Mouse (Mus musculus): ENCODE data around the gene Zxdc. TPM values are rescaled to one million over a fixed set of nuclear protein-coding genes. Genes with fewer than 3 reads are reported as not detected.
A peak's percentile ranks its signal among the peaks of the same experiment; 100 is the strongest.

The Zxdc gene
- total RNA-seq (2015; ENCODE audit: low replicate concordance), result 2.7 and 3.1 TPM in 2 replicates
- 3.5 and 4.5 TPM in 2 replicates for total RNA-seq (2017; ENCODE audit: low replicate concordance)

DNA sequence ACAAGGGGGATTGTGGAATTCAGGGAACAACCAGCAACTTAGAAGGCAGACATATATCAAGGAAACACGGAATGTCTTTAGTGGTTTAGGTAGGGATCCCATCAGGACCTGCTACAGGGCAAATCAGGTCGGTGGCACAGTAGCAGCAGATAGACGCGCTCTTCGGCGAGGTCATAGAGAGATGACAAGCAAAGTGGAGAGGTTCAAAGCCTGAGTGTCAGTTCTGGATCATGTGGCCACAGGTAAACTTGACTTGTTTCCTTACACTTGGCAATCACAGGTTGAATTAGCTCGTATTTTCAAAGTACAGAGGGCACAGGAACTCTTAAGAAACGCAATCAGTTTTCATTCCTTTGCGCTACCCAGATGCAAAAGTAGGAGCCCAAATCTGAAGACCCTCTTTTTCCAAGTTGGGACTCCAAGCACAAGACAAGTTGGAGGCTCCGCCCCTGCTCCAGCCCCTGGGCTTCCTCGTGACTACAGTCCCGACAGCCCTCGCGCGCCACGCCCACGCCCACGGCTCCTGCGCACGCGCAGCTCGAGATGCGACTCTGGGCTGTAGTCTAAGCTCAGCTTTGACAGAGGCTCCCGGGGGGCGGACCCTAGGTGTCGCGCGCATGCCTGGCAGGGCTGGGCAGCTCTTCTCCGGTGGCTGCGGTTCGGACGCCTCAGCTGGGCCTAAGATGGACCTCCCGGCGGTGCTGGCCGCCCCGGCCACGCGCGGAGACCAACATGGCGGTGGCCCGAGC is at the start of gene Zxdc:
Gene Zxdc, plus strand, starts transcription at position 517 of the 749 bp plus-strand sequence.
- ATAC-seq (replicated peaks; ENCODE audit: low FRiP score, poor library complexity, severe bottlenecking), result peak; percentile 88

DNA sequence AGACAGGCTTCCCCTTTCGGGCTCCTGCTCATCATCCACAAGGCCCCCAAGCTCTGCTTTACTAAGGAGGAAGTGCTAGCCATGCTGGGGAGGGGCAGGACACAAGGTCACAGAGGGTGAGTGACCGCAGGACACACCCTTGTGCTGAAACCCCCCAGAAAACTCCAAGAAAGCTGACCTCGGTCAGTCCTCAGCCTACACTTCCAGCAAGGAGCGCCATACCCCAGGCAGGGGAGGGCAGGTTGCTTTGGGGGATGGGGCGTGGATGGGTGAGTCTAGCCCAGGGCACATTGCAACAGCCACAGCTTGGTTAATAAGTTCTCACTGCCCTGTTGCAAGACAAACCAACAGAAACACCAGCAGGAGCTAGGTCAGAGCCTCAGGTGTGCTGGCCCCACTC is 48.9 kb upstream of the Zxdc start:
- ATAC-seq (replicated peaks; ENCODE audit: low FRiP score, poor library complexity, severe bottlenecking), result no peak

DNA sequence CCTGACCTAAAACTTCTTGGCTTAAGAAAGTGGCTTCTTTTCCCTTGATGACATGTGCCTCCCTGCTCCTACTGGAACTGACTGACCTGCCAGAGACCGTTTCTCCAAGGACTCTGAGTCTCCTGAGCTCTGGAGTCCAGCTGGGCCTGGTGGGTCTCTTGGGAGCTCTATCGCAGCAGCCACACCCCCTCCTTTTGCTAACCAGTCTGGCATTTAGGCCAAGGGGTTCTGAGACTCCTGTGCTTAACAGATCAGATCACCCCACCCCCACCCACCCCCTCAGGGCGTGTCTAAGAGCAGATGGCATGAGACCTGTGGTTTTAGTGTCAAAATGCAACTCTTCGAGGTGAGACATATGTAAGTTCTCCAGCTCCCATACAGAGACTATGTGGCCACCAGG is 47.5 kb upstream of the Zxdc start:
- ATAC-seq (replicated peaks; ENCODE audit: low FRiP score, poor library complexity, severe bottlenecking), result no peak

DNA sequence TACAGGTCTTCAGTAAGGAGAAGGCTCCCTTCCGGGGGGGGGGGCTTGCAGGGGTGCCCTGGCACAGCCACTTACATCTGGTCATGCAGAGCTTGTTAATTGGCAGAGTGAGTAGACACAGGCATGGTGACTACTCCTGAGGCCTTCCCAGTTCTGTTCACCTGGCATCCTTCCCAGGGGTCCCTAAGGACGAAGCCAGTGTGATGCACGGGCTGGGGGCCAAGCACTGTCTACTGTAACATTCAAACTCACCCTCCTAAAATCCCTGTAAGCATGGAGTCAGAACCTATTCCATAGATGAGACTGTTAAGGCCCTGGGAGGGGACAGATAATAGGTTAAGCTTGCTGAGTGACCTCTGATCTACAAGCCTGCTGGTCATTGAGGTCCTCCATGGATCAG is 45.3 kb upstream of the Zxdc start:
- no peak for ATAC-seq (replicated peaks; ENCODE audit: low FRiP score, poor library complexity, severe bottlenecking)

DNA sequence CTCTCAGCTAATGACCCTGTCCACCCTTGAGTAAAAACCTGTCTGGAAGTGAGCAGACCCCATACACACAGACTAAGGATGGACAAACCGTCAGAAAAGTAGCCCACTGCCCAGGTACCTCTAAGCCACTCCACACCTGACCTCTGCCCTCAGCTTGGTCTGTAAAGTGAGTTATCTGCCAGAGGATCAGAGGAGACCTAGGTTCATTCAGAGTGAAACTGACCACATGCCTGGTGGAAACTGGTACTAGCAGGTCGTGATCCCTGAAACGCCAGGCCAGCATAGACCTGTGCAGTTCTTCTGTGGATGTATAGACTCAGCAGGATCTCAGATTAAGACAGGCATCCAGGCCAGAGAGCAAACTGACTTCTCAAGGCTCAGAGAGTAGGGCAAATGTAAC is 44.8 kb upstream of the Zxdc start:
- ATAC-seq (replicated peaks; ENCODE audit: low FRiP score, poor library complexity, severe bottlenecking), result no peak

DNA sequence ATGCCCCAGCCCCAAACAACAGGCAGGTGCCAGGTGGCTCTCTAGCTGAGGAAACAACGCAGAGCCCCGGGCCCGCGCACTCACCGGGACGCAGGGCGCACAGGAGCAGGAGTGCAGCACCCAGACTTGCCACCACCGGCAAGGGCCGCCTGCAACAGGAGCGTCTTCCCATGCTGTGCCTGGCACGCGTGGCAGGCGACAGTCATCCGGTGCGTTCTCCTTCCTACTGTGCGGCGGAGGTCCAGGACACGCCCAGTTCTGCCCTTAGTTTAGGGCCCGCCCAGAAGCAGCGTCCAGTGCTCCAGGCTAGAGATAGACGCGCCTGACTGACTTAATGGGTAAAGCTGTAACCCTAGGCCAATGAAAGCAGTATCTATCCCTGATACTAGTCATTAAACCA is 44.3 kb upstream of the Zxdc start, which contains the start of gene Chst13:
Gene Chst13, minus strand, starts transcription at position 195 of the 400 bp plus-strand sequence.
- ATAC-seq (replicated peaks; ENCODE audit: low FRiP score, poor library complexity, severe bottlenecking), result no peak

DNA sequence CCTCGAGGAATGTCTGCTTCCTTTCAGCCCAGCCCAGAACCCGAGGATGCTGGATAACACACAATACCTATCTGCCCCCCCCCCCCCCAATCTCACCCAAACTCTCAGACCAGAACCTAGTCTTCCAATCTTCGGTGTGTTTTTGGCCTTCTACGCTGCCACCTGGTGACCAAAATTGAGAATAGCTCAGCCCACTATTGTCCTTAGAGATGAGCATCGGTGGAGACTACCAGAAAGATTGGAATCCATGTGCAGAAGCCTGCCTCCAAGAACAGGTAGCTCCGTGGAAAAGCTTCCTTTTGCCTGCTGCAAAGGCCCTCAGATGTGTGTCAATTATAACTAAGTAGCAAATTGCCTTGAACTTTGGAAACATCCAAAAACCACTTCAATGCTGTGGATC is 41.6 kb upstream of the Zxdc start:
- ATAC-seq (replicated peaks; ENCODE audit: low FRiP score, poor library complexity, severe bottlenecking), result no peak

DNA sequence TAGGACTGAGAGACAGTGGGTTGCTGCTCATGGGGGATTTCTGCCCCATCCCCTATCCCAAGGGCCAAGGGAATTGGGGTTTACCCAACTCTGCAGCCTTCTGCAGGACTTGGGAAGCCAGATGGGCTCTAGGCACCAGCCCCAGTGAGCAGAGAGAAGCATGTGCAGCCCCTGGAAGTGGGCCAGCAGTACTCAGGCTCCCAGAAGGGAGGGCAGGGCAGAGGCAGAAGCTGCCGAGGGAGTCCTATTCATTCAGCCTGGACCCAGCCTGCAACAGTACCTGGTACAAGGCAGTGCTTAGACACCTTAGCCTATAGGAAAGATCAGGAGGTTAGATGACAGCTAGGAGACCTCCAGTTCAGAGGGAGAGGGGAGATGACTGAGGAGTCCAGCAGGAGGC is 39.3 kb upstream of the Zxdc start:
- no peak for ATAC-seq (replicated peaks; ENCODE audit: low FRiP score, poor library complexity, severe bottlenecking)

DNA sequence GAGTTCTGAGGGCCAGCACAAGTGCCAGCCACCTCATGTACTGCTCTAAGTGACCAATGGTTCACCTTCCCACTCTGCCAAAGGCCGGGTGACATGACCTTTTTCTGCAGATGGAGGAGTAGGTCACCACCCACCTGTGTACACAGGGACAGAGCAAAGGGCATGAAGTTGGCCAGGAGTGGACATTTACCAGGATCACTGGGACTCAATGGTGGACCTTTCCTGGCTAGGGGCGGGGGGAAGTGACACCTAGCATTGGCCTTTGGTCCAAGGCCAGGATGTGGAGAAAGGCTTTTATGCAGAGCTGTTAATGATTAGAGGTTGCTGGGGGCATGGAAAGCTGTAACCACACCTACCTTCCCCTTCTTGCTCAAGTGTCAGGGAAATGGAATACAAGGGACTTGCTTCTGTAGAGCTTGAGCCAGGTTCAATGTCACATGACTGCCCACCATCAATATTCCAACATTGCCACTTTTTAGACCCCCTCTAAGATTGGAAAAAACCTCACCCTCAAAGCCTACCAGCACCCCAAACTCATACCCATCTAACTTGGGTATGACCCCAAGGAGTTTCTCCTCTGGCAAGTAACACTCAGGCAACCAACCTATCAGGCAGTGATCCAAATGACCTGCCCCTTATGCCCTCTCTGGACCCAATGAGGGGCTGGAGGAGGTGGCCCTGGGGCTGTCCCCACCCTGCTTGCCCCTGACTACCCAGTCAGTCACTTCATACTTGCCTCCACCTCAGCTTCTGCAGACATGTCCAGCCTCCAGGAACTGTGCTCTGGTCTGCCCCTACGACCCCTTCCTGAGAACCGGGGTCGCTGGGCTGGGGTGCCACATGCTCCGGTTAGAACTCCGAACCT is 36.5 kb upstream of the Zxdc start, which contains the start of gene Uroc1:
Gene Uroc1, plus strand, starts transcription at position 724 of the 865 bp plus-strand sequence.
- ATAC-seq (replicated peaks; ENCODE audit: low FRiP score, poor library complexity, severe bottlenecking), result no peak

DNA sequence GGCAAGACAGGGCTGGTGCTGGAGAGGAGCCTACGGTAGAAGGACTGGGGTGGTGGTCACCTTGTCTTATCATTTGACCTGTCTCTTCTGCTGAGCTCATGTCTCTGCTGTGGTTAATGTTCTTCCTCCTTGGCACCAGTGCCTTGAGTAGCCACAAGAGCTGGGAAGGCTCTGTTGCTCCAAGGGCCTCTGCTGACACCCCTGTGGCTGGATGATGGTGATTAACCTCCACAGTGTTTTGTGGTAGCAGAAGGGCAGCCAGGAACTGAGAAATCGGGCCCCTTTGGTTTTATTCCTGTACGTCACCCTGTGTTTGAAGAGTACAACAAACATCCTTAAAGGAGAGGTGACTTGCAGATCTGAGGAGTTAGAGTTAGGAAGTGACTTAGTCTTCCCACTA is 35.0 kb upstream of the Zxdc start:
- no peak for ATAC-seq (replicated peaks; ENCODE audit: low FRiP score, poor library complexity, severe bottlenecking)

DNA sequence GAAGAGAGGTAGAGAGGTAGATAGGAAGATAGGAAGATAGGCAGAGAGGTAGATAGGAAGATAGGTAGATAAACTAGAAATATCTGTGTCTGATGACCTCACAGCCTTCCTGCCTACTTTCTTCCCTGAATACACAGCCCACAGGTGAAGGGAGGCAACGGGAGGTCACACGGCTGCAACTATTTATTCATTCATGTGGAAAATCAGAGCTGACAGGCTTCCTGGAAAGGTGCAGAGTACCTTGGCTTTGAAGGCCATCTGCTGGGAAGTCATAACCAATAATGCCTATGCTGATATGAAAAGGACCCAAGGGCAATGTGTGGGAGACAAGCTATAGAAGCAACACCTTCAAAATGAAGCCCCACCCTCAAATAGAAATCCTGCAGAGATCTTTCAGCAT is 26.9 kb upstream of the Zxdc start:
- ATAC-seq (replicated peaks; ENCODE audit: low FRiP score, poor library complexity, severe bottlenecking), result no peak

DNA sequence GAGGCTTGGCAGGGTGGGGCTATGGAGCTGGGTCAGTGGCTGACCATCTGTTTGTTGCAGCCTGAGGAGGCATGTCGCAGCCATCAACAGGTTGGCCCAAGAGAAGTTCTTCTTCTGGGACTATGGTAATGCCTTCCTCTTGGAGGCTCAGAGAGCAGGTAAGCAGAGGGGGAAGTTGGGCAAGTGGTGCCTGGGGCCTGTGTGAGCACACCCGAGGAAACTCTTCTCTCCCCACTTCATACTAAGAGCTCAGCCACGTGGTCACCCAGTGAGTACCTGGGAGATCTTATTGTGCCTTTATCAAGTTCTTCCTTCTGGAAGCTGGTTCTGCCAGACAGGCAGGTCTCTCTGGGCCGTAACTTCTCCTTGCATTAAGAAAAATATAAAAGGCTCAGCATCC is 22.1 kb upstream of the Zxdc start:
- no peak for ATAC-seq (replicated peaks; ENCODE audit: low FRiP score, poor library complexity, severe bottlenecking)

DNA sequence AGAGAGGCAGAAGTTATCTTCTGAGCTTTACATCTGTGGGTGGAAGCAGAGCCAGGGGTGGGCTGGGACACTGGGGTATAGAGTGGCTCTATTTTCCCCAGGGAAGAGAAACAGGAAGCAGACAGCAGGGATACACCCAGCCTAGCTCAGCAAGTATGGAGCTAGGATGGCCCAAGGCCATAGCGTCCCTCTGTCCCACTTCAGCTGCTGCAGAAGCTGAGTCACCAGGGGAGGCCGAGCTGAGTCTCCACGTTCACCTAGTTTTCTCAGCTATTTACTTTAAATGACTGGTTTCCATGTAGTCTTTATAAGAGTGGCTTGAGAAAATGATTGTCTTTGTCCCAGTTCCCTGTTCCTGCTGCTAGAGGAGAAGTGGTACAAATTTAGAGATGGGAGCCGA is 20.8 kb upstream of the Zxdc start:
- no peak for ATAC-seq (replicated peaks; ENCODE audit: low FRiP score, poor library complexity, severe bottlenecking)

DNA sequence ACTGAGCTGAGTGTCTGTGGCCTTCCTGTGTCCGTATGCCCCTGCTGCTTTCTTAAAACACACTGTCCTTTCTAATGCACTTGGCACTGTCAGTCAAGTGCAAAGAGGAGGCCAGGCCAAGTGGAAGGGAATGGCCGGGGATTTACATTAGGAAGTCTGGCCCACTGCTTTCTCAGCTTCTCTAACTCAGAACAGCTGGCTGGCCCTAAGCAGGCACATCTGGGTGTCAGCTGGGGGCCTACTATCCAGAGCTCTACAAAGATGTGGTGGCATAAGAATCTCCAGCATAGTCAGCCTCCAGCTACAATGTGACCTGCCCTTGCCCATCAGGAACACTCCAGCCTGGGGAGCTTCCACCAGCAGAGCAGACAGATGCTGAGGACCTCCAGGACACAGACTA is 19.3 kb upstream of the Zxdc start:
- no peak for ATAC-seq (replicated peaks; ENCODE audit: low FRiP score, poor library complexity, severe bottlenecking)

DNA sequence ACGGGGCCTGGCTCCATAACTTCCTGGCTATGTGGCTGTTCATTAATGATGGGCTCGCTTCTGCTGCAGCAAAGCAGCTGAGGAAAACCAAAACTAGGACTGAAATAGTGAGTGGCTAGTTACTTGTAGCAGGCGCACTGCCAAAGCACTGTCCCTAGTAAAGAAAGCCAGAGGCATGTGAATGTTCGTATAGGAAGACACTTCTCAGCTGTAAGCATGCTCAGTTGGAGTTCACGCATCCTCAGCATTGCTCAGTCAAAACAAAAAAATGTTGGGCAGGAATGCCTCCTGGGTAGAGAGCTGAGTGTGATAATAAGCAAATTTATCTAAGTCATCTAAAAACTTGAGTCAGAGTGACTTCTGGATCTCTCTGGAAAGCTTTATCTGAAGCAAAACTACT is 11.2 kb upstream of the Zxdc start:
- no peak for ATAC-seq (replicated peaks; ENCODE audit: low FRiP score, poor library complexity, severe bottlenecking)

DNA sequence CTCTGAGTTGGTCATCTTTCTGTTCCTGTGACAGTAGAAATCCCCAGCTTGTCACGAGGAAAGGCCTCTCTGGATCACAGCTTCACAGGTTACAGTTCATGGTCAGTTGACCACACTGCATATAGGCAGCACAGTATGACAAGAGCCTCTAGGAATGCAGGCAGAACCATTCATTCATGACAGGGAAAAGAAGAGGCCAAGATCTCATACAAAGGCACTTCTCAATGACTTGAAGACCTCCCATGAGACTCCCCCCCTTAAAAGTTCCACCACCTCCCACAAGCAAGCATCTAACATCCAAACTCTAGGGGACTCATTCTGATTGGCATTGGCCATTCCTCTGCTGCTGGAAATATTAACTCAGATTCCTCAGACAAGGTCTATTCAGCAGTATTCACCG is 9.8 kb upstream of the Zxdc start:
- no peak for ATAC-seq (replicated peaks; ENCODE audit: low FRiP score, poor library complexity, severe bottlenecking)

DNA sequence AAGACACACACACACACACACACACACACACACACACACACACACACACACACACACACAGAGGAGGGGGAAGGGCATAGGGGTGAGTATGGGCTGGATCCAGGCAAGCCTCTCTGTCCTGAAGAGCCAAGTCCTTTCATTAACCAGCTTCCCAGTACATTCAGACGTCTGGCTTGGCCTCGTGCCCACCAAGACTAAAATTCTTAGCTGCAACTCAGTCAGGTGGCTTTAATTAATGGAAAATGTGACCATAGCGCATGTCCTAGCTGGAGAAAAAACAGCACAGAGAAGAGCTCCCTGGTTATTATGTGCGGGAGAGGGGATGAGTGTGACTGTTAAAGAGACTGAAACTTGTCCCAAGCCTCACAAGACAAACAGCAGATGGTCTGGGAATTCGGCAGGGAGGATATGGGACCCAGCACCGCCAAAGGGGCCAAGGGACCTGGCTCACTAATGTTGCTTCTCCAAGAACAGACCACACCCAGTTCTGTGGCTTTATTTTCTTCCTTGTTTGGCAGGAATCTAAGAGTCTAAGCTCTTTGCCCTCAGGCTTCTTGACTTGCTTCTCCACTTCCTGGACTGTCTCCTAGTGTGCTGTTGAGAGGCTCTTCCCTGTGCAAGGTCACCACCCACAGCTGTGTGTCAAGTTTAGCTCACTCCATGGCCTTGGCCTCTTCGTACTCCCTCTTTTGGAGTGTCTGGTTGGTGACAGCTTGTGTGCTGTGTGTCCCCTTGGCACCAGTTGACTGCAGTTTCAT is 9.1 kb upstream of the Zxdc start:
- no peak for ATAC-seq (replicated peaks; ENCODE audit: low FRiP score, poor library complexity, severe bottlenecking)

DNA sequence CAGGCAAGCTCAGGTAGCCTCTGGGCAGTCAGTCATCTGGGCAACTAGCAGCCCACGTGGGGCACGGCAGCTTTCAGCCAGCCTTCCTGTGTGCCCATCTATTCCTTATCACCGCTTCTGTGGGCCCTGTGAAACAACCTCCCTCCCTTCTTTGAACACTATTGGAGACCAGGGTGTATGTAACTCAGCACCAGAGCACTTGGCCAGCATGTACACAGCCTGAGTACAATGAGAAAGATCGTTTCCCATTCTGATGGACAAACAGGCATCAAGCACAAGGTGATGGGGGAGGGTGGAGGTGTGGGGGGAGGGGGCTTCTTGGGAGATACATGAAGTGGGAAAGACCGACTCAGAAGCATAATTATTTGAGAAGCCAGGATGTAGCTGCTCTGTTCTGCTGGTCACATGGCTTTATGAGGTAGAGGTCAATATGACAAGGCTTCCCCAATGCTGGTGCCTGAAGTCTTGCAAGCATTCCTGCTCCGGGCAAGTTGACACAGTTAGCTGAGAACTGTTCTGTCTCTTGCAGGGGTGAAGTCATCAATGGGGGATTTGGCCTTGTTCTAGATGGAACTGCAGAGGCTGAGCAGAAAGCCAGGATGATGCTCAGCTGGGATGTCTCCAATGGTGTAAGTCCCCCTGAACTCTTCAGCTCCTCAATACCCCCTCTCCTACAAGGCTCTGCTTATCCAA is 8.2 kb upstream of the Zxdc start:
- ATAC-seq (replicated peaks; ENCODE audit: low FRiP score, poor library complexity, severe bottlenecking), result no peak

DNA sequence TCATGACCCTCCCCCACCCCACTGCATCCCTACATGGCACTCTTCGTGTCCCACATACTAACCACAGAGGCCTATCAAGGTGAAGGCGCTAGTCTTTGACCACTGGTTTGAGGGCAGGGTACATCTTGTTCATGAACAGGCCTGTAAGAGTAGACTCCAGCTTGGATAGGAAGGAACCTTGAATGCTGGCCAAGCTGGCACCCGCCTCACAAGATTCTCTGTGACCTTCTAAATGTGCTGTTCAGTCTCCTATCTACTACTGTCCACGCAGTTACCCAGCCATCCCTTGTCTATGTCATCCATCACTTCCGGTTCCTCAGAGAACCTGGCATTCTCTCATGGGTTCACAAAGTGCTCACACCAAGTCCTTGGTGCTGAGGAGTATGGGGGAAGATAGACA is 6.0 kb upstream of the Zxdc start:
- ATAC-seq (replicated peaks; ENCODE audit: low FRiP score, poor library complexity, severe bottlenecking), result no peak
